Mouse (Mus musculus) layer of hippocampus, adult 11-12 months (tissue): Measurements from ENCODE around the gene Sgcd.

Source experiments
- DNase-seq: peaks from one replicate; pipeline ENCODE4 v3.0.0; 2022; ENCODE audit warnings: low spot score

Sgcd gene

DNA sequence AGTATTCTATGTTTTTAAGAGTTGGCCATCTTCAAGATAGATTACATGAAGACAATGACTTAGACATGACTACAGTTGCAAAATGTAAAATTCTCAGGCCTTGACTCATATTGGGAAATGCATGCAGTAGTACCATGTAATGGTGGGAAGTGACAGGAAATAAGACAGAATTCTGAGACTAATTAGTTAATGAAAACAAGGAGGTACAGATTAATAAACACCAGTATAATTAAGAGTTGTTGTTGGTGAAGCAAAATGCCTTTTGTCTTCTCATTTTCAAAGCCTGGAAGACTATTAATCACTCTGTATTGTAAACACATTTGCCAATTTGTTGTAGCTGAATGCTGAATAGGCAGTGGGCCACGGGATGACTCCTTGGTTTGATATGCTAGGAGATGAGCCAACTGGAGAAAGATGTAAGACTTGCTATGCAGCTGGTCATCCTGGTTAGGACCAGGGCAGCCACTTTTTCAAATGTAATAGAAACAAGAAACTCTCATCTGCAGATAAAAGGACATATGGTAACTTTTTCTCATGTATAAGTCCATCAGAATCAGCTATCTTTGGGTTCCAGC lies 983.4 kb downstream of the Sgcd start:
- no peak for DNase-seq

DNA sequence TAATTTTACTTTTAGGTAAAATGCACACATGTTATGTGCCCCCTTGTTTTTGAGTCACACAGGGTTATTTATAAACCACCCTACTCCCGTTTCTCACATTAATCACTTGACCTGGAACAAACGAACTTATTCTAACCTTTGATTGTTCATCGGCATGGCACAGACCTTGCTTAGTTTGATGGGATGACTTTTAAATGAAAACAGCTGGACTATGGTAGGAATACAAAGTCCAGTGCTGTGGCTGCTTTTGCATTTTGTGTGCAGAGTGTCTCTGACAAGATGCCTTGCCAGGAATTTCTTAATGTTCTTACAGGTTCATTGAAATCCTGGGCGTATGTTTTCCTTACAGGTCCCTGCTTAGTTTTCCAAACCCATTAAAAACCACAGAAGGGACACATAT lies 1049.5 kb downstream of the Sgcd start:
- DNase-seq, result no peak

DNA sequence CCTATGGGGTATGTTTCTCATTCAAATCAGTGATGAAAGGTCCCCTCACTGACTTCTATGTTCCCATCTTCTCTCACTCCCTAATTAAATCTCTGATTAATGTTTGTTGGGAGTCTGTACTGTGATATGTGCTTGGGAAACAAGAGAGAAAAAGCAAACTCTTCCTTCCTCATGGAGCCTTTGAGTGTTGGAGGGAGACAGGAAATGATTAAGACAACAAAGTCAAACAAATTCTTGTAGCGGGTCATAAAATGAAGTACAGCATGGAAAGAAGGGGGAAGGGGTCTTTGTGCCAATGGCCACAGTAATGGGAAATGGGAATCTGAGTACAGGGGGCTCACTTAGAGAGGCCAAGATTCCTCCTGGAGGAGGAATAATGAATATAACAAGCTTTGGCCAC lies 1063.8 kb downstream of the Sgcd start:
- no peak for DNase-seq

DNA sequence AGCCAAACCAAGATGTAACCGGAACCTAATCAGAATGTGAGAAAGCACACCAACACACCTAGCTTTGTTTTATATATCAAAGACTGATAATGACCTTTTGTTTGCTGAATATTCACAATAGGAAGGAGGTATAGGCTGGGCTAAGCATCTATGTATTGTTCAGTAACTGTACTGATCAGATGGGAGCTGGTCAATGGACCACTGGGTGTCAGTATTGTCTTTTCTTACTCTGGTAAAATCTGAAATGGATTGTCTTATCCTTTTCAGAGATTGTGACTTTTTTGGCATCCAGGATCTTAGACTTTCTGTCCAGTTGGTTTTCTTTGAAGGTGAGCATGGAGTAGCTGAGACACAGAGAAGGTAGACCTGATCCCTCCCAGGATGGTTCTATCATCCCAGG lies 1068.5 kb downstream of the Sgcd start:
- peak; percentile 8 for DNase-seq

DNA sequence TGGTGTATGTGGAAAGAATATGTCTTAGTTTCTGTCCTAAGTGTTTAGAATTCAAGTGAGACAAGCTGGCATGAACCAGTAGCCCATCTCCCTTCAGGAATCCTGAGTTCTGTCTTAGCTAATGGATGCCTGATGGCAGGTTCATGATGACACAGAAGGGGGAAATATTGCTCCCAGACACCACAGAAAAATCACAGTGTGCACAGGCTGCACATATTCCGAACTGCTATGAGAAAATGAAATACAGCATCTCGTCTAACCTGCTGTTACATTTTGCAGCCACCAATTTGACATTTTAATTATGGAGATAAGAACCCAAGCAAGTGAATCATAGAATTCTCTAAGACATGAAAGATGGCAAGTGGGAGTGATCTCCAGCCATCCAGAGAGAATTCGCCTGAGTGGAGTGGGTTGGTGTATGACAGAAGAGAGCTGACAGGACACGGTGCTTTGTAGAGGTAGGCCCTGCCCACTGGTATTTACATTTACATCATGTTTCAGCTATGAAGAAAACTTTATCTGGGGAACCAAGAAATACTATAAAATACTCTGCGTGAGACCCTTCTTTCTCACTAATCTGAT lies 1076.0 kb downstream of the Sgcd start:
- peak; percentile 4 for DNase-seq

DNA sequence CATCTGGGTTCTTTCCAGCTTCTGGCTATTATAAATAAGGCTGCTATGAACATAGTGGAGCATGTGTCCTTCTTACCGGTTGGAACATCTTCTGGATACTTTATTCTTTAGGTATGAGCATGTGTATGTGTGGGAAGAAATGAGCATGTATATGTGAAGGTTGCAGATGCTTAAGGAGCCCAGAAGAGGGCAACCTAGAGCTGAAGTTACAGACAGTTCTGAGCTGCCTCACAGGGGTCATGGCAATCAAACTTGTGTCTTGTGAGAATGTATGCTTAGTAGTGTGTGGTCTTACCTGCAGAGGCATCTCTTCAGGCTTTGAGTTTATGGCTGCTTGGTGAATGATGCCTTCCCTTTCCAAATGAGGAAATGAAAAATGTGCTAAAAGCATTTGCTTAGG lies 1084.5 kb downstream of the Sgcd start:
- DNase-seq, result no peak

DNA sequence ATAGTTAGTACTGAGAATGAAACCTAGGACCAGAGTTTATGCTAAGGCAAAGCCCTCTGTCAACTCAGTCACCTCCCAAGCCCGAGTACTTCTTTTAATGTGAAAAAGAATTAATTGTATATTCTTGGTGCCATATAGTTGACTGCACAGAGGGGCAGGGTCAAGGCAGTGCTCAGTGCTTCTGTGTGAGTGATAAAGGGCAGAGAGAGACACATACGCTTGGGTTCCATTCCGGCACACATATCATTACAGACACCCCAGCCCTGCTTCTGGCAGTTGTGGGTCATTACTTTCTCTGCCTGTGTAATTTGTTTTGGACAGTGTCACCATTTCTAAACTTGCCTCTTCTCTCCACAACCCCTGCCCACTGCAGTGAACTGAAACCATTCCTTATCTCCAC lies 1099.7 kb downstream of the Sgcd start:
- no peak for DNase-seq

DNA sequence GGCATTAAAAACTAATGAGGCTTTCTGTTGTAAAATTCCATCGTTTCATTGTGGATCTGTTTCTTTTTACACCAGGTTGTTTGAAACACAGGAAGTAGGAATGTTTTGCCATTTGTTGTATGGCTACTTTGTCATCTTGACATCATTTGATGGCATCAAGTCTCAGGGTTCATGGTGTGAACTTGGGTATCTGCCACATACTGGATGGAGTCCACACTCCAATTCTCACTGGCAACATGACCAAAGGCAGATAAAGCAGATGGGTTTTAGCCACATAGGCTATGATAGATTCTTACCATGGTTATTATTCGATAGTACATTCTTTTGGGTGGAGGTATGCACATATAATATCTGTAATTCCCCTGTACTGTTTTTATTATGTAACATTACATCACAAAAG lies 1106.3 kb downstream of the Sgcd start:
- no peak for DNase-seq

DNA sequence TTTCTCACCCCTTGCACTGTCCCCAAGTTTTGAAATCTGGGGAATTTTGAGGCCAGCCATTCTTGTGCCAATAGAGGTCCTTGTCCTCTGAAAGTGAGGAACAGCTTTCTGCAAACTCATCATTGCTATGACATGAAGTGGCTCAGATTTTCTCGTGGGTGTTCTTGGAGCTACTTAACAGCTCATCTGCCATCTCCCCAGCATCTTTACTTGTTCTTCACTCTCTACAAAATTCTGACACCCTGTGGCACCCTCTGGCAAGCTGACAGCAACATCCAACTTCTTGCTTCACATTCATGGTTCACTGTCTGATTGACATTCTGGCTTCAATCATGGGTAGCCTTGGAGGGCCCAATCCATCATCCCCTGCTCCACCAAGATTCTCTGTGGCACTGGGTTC lies 1113.0 kb downstream of the Sgcd start:
- DNase-seq, result no peak

DNA sequence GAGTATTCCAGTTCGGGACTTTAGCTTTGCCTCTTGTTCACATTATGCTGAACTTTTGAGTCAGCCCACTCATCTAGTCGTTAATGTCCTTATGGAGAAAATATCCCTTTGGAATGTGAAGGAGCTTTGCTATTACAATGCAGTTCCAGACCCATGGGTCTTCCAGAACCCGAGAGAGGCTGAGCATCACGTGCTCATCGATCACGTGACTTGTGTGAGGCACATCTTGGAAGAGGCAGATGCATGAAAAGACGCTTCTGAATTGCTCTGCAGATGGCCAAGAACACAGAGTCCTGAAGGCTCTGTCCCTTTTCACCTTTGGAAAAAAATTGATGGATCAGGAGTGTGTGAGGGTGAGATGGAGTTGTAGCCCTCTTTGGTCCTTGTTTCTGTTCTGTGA lies 1120.2 kb downstream of the Sgcd start:
- DNase-seq, result no peak

DNA sequence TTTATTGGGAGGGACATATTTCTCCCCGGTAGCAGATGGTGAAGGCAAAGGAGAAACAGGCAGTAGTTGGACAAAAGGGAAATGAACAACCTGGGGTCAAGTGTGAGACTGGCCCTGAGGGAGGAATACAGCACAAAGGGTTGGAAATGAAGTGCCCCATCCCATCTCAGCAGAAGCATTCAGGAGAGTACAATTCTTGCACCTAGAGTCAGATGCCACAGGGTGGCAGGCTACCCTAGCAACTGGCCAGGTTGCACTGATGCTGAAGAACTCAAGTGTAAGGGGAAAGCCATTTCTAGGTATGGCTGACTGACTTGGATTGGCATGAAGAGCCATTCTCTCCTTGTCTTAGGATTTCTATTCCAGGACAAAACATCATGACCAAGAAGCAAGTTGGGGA lies 1124.0 kb downstream of the Sgcd start:
- DNase-seq, result peak; percentile 31

DNA sequence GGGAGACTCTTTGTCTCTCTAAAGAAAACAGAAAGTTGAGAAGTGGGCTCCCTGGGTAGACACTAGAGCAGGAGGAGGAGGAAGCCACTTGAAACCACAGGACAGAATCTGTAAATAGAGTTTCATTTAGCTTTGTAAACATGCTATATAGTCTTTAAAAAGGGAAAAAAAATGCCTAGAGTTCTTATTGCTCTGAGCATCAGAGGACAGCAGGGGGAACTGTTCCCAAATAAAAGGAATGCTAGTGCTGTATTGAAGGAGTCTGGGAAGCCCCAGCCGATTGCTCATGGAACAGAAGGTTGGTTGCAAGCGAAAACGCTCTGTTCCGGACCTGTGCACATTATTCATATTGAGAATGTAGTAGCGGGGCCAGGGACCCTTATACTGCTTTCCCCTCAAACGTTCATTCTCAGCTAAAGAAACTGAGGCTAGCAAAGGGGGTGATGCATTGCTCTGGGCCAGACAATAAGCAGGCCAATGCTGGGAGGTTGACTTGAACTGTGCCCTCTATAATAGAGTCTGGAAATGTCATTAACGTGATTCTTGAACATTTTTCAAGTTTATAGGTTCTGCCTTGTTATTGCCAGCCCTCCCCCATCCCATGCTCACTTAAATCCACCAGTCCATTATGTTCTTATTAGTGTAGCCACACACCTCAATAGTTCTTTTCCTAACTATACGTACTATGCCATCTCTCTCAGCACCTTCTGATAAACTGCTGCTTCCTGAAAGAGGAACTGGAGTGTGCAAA lies 1140.4 kb downstream of the Sgcd start:
- DNase-seq, result peak; percentile 46

DNA sequence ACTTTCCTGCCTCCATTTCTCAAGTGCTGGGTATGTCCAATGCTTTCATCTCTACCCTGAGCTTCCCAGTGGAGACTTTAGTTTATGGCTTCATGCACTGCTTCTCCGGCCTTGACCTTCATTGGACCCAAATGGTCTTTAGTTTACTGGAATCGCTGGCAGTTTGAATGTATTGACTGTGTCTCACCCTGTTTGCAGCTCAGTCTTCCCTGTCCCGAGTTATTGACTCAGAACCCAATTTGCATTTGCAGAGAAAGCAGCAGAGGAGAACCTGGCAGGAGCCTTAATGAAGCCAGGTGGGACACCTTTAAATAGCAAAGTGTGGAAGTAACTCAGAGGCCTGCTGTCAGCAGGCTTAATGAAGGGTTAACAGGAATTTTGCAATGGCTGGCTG lies 1140.9 kb downstream of the Sgcd start:
- no peak for DNase-seq

DNA sequence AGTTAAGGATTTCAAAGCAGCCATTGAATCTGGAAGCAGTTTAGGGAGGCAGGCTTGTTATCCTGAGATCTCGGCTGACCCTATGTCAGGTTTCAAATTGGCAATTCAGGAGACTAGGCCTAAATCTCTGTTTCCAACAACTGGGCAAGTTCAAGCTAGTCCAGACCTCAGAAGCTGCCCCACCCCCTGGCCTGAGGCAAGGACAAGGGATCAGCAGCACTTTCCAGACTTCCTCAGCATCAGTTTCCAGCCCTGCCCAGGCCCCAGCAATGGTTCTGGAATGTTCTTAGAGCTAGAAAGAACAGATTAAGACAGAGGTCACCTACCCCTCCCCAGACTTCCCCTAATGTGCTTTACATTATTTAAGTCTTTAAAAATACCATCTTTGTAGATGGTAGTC lies 1142.1 kb downstream of the Sgcd start:
- no peak for DNase-seq
